Mouse (Mus musculus) hindbrain, embryonic 14.5 days (tissue): ENCODE results near the gene Grhl1. TPM values are rescaled to one million over a fixed set of nuclear protein-coding genes. Genes with fewer than 3 reads are reported as not detected.
"Not testable (repeated sequence)": the region's sequence is repeated elsewhere in the genome, so short reads cannot be mapped to it uniquely, and the experiment has no call there.

ENCODE experiments used
- ATAC-seq: fragments of 200-750 bp; cut with Nextera tagmentation; 2 replicates; pipeline ENCODE4 v1.8.0; 2017; ENCODE audit warnings: moderate number of reproducible peaks, mild to moderate bottlenecking, moderate TSS enrichment, moderate library complexity; ENCODE audit not compliant: low FRiP score
- DNase-seq: peaks from one replicate; pipeline ENCODE4 v3.0.0-alpha.2; 2015; ENCODE audit warnings: low spot score
- H3K27ac ChIP-seq: fragments of 300-500 bp; sonication (generic); 2 replicates; pipeline ENCODE4 v1.5.1; 2014; ENCODE audit warnings: mild to moderate bottlenecking, moderate library complexity
- H3K27me3 ChIP-seq: fragments of 300-500 bp; sonication (generic); 2 replicates; pipeline ENCODE4 v1.6.1; 2014; ENCODE audit warnings: mild to moderate bottlenecking, low read length, mixed read lengths; ENCODE audit not compliant: control insufficient read depth, insufficient read depth
- H3K36me3 ChIP-seq: fragments of 300-500 bp; sonication (generic); replicated peaks from 2 replicates; pipeline ENCODE4 v1.6.1; 2014; ENCODE audit not compliant: control insufficient read depth, insufficient read depth
- H3K4me1 ChIP-seq: fragments of 300-500 bp; sonication (generic); replicated peaks from 2 replicates; pipeline ENCODE4 v1.6.1; 2014; ENCODE audit warnings: antibody characterized with exemption, low read length, mixed read lengths; ENCODE audit not compliant: control insufficient read depth, insufficient read depth
- H3K4me2 ChIP-seq: fragments of 300-500 bp; sonication (generic); replicated peaks from 2 replicates; pipeline ENCODE4 v1.6.1; 2014; ENCODE audit warnings: mild to moderate bottlenecking, moderate library complexity
- H3K4me3 ChIP-seq: fragments of 300-500 bp; sonication (generic); replicated peaks from 2 replicates; pipeline ENCODE4 v1.5.1; 2014; ENCODE audit warnings: mild to moderate bottlenecking, low read length
- H3K9ac ChIP-seq: fragments of 300-500 bp; sonication (generic); 2 replicates; pipeline ENCODE4 v1.6.1; 2014
- H3K9me3 ChIP-seq: fragments of 300-500 bp; sonication (generic); 2 replicates; pipeline ENCODE4 v1.6.1; 2016; ENCODE audit warnings: low read length; ENCODE audit not compliant: control insufficient read depth
- WGBS: fragments of 180-500 bp; shearing (Covaris S2); extraction: QIAGEN DNeasy Blood & Tissue Kit; methylation state at CpG from one replicate; pipeline ENCODE4 v1.1.7; 2014; 5-methylcytosine and 5-hydroxymethylcytosine counted together
- polyA plus RNA-seq: library from polyadenylated mRNA; unstranded; fragments of >200 nt; fragmentation: Nextera tagmentation; extraction: Ambion mirVana; gene quantifications from 2 replicates; pipeline ENCODE4 v1.2.1, GENCODE M21; 2014

Gene Grhl1
- polyA plus RNA-seq = 0.58 and 1.1 TPM in 2 replicates

- WGBS = 3% methylated on average over 45 of the region's 64 CpGs
- no peak within 1 kb of the TSS for H3K27ac ChIP-seq
- peak; percentile 91 for DNase-seq
- peak; percentile 100 for ATAC-seq
- peak within 1 kb of the TSS; percentile 68 for H3K4me3 ChIP-seq
- no peaks in the 10 kb centered on the region for H3K9me3 ChIP-seq
- H3K27me3 ChIP-seq = peaks cover 33% of the 10 kb centered on the region
- H3K36me3 ChIP-seq = no peaks in the 10 kb centered on the region
- no peaks in the 10 kb centered on the region for H3K4me1 ChIP-seq
- peak within 1 kb of the TSS; percentile 74 for H3K4me2 ChIP-seq
- H3K9ac ChIP-seq = peak within 1 kb of the TSS; percentile 58
Measured at GRCm38 (mm10) chr12:24571523-24572392, at the start of gene Grhl1. TSS of gene Grhl1 (plus strand) at chr12:24572283.

- not testable (repeated sequence) for H3K27me3 ChIP-seq, H3K4me2 ChIP-seq, ATAC-seq, H3K9ac ChIP-seq, H3K4me3 ChIP-seq, DNase-seq, H3K27ac ChIP-seq, H3K9me3 ChIP-seq, H3K4me1 ChIP-seq
- WGBS = 91% methylated on average over 7 of the region's 7 CpGs
- peaks cover 31% of the 10 kb centered on the region for H3K36me3 ChIP-seq
Measured at GRCm38 (mm10) chr12:24525065-24525464, 47.0 kb upstream of the Grhl1 start.

- no peak overlapping the region for H3K4me3 ChIP-seq
- H3K4me1 ChIP-seq = no peaks in the 10 kb centered on the region
- ATAC-seq = no peak
- 0 out of 2 replicates have a peak, but pooled peaks cover 20% of the 10 kb centered on the region for H3K36me3 ChIP-seq
- WGBS = 66% methylated on average over 5 of the region's 5 CpGs
- no peak overlapping the region for H3K4me2 ChIP-seq
- no peak overlapping the region for H3K27ac ChIP-seq
- no peak overlapping the region for H3K9ac ChIP-seq
- DNase-seq = no peak
- H3K9me3 ChIP-seq = no peaks in the 10 kb centered on the region
- no peaks in the 10 kb centered on the region for H3K27me3 ChIP-seq
Measured at GRCm38 (mm10) chr12:24536390-24536789, 35.7 kb upstream of the Grhl1 start.

DNA sequence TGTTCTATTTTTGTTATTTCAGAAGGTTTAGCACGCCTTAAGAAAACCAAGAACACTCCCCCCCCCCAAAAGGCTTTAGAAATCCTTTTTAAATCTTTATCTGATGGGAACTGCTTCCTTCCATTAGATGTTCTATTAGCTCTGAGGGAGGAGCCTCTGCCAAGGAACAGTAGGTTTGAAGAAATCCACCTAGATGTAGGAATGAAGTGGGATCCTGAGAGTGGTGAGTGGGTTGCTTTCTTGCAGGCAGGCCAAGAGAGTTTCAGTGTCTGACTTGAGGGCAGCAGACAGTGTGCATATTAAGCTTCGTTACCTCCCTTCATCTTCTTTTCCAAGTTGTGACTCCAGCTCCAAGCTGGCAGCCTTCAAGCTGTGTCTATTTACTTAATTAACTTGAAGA lies 34.9 kb upstream of the Grhl1 start:
- 0 out of 2 replicates have a peak, but pooled peaks cover 14% of the 10 kb centered on the region for H3K36me3 ChIP-seq
- no peaks in the 10 kb centered on the region for H3K9me3 ChIP-seq
- no peak overlapping the region for H3K27ac ChIP-seq
- ATAC-seq (no peak), DNase-seq (no peak)
- whole genome bisulfite sequencing = 65% methylated on average over 2 of the region's 2 CpGs
- H3K27me3 ChIP-seq = no peaks in the 10 kb centered on the region
- H3K9ac ChIP-seq = no peak overlapping the region
- H3K4me1 ChIP-seq = no peaks in the 10 kb centered on the region
- no peak overlapping the region for H3K4me3 ChIP-seq
- no peak overlapping the region for H3K4me2 ChIP-seq

- Histone ChIP-seq H3K9ac (no peak overlapping the region), H3K4me2 (no peak overlapping the region), H3K9me3 (no peaks in the 10 kb centered on the region), H3K36me3 (0 out of 2 replicates have a peak, but pooled peaks cover 11% of the 10 kb centered on the region), H3K27me3 (no peaks in the 10 kb centered on the region), H3K4me3 (no peak overlapping the region), H3K4me1 (no peaks in the 10 kb centered on the region), H3K27ac (no peak overlapping the region)
- 72% methylated on average over 4 of the region's 4 CpGs for WGBS
- DNase-seq (no peak), ATAC-seq (no peak; the same call in 1 of the 2 replicates)
Measured at GRCm38 (mm10) chr12:24537965-24538364, 34.1 kb upstream of the Grhl1 start.

DNA sequence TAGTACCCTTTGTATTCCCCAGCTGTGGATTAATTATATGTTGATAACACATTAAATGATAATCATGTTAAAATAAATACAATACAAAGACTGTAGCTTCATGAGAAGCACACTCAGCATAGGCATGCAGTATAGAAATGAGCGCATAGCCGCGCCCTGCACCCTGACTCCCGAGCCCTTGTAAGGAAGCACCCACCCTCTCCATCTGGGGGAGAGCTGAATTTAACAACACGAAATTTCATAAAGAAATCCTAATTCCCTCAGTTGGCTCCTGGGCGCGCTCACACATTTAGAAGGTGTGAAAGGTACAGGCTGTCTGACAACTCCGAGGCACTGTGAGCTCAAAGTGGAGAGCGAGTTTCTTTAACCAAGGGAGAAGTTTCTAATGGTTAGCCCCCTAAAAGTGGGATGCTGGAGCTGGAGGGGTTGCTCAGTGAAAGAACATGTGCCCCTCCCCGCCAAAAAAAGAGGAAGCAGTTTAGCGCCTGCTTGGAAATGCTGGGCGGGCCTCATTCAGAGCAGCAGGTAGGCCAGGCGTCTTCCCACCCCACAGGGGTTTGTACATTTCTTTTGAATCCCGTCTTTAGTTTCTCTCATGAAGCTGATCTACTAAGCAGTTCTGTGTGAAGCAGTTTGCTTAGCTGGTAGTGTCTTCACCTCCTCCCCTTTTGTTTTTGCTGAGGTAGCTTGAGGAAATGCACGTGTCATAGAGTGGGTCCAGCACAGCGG lies 30.5 kb upstream of the Grhl1 start:
- ATAC-seq (no peak), DNase-seq (no peak)
- 90% methylated on average over 16 of the region's 16 CpGs for WGBS
- Histone ChIP-seq H3K4me2 (no peak overlapping the region), H3K27me3 (no peaks in the 10 kb centered on the region), H3K27ac (no peak overlapping the region), H3K36me3 (peaks cover 32% of the 10 kb centered on the region), H3K9ac (no peak overlapping the region), H3K9me3 (no peaks in the 10 kb centered on the region), H3K4me3 (no peak overlapping the region), H3K4me1 (no peaks in the 10 kb centered on the region)

DNA sequence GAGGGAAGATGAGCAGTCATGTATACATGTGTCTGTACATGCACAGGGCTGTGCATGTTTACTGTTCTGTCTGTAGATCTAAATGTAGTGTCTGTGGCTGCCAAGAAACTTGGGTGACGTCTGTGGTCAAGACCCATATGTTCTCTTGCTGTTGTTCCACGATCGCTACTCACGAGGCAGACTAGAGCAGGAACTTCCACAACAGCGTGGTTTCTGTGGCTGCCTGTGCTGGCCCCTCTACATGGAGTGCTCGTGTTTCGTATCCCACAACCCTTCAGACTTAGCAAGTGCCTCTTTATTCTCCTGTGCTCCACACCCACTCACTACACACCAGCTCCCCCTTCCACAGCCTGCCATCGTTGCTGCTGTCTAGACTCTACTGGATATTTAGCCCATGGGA lies 24.4 kb upstream of the Grhl1 start:
- DNase-seq (no peak), ATAC-seq (no peak)
- Histone ChIP-seq H3K27ac (no peak overlapping the region), H3K4me2 (no peak overlapping the region), H3K4me3 (no peak overlapping the region), H3K9ac (no peak overlapping the region), H3K9me3 (no peaks in the 10 kb centered on the region), H3K4me1 (no peaks in the 10 kb centered on the region), H3K27me3 (no peaks in the 10 kb centered on the region), H3K36me3 (peaks cover 76% of the 10 kb centered on the region)
- WGBS = 85% methylated on average over 8 of the region's 8 CpGs

DNA sequence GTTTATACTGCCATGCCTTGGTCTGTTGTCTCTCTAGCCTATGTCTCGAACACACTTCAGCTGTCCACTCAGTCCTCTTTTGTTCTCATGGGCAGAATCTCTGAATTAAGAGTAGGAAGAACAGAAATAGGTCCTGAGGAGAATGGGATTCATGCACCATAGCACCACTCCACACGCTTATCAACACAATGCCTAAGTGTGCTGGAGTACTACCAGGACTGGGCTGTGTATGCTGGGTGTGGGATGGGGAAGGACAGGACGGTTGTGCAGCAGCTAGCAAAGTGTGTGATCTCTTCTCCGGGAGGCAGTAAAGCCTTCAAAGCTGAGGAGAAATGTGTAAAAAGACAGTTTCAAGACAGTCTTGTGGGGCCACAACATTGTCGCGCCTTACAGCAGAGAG lies 23.2 kb upstream of the Grhl1 start:
- no peak overlapping the region for H3K4me3 ChIP-seq
- no peaks in the 10 kb centered on the region for H3K27me3 ChIP-seq
- no peak overlapping the region for H3K9ac ChIP-seq
- no peak for ATAC-seq
- H3K4me2 ChIP-seq = no peak overlapping the region
- H3K36me3 ChIP-seq = peaks cover 79% of the 10 kb centered on the region
- DNase-seq = no peak
- 86% methylated on average over 6 of the region's 6 CpGs for WGBS
- no peak overlapping the region for H3K27ac ChIP-seq
- no peaks in the 10 kb centered on the region for H3K4me1 ChIP-seq
- H3K9me3 ChIP-seq = no peaks in the 10 kb centered on the region

- Histone ChIP-seq H3K4me2 (no peak overlapping the region), H3K9ac (no peak overlapping the region), H3K4me3 (no peak overlapping the region), H3K9me3 (no peaks in the 10 kb centered on the region), H3K4me1 (no peaks in the 10 kb centered on the region), H3K27ac (no peak overlapping the region), H3K27me3 (no peaks in the 10 kb centered on the region), H3K36me3 (peaks cover 60% of the 10 kb centered on the region)
- ATAC-seq (no peak), DNase-seq (no peak)
- WGBS = 87% methylated on average over 2 of the region's 2 CpGs
Measured at GRCm38 (mm10) chr12:24552531-24552930, 19.6 kb upstream of the Grhl1 start.
